Mouse (Mus musculus): ENCODE measurements around the gene Rgs1.
A peak's percentile ranks its signal among the peaks of the same experiment; 100 is the strongest.

Rgs1 gene

DNA sequence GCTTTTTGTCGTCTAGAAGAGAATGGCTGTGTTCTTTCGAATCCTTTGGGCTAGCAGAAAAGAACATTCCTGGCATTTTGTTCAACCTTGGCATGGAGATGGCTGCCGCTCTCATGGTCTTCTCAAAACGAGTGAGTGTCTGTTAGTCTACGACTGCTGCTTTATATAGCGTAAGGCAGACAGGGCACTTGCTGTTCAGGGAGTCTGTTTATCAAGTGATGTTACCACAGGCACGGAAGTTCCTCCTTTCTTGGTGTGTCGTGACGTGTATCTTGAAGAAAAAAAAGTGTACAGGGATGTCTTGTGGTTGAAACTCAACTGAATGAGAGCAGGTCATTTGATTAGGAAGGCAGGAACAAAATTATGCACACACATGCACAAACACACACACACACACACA lies at the start of gene Rgs1:
Gene Rgs1 (minus strand): TSS at position 320 of the 400 bp plus-strand sequence.
- no peak for DNase-seq

DNA sequence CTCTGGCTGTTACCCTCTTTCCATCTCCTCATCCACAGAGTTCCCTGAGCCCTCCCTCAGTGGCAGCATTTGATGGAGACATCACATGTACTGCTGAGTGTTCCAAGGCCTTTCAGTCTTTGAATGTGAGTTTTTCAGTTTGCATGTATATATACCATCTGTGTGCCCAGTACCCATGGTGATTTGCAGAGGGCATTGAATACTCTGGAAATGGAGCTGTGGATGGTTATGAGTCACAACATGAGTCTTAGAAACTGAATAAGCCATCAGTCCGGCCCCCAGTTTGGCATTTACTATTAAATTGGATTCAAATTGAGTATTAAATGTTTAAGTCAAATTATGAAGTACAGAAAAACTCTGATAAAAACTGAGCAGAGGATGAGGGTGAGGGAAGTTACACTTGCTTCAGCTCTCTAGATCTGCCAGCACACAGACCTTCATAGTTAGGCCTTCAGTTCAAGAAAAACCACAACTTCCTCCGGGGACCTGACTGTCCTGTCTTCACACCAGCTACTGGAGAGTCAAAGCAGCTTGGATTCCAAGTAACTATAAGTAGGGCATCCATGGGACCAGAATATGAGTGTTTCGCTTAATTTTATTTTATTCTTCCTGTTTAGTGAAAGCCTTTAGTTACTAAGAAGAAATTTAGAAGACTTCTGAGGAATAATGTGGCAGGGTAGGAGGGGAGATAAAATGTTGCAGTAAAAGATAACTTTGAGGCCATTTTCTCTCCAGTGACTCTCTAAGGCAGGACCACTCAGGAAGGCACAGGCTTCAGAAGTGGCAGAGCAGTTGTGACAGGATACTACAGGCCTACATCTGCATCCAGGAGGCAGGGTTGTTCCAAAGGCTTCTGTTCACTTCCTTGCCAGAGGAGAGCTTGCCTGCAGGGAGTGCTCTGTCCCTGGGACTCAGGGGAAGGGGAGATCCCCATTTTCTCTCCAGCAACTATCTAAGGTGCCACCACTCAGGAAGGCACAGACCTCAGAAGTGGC lies 34.3 kb upstream of the Rgs1 start:
- DNase-seq: no peak

GRCm38 (mm10) chr1:144280056-144280455 lies 31.0 kb upstream of the Rgs1 start:
- no peak for DNase-seq

DNA sequence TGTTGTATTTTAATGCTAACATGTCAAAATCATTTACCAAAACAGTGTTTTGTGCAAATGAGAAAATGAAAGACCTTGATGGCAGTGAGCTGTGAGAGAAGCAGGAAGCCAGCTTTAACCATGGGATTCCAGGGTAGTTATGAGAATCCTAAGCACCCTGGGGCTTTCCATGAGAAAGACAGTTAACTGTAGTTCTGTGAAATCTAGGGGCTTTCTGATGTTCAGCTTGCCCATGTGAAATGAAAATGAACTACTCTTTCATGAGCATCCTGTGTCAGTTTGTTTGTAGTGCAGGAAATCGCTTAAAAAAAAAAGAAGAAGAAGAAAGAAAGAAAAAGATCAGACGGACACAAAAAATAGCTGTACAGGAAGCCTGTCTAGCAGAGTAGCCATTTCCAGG lies 23.9 kb upstream of the Rgs1 start:
- DNase-seq: no peak

DNA sequence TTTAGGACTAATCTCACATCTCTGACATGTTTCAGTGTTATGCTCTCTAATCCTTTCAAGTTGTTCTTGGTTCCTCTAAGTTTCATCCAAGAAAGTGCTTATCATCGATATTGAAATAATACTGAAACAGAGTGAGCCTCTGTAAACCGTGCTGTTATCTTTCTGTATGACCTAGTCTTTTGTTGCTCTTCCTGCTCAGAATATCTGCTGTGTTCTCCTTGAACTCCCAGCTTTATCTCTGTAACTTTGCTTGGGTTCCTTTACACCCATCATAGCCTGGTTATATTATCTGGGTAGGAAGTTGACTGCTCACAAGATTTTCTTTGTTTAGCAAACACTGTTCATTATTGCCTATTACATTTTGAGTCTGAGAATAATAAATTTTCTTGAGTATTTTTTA lies 20.1 kb upstream of the Rgs1 start:
- no peak for DNase-seq

DNA sequence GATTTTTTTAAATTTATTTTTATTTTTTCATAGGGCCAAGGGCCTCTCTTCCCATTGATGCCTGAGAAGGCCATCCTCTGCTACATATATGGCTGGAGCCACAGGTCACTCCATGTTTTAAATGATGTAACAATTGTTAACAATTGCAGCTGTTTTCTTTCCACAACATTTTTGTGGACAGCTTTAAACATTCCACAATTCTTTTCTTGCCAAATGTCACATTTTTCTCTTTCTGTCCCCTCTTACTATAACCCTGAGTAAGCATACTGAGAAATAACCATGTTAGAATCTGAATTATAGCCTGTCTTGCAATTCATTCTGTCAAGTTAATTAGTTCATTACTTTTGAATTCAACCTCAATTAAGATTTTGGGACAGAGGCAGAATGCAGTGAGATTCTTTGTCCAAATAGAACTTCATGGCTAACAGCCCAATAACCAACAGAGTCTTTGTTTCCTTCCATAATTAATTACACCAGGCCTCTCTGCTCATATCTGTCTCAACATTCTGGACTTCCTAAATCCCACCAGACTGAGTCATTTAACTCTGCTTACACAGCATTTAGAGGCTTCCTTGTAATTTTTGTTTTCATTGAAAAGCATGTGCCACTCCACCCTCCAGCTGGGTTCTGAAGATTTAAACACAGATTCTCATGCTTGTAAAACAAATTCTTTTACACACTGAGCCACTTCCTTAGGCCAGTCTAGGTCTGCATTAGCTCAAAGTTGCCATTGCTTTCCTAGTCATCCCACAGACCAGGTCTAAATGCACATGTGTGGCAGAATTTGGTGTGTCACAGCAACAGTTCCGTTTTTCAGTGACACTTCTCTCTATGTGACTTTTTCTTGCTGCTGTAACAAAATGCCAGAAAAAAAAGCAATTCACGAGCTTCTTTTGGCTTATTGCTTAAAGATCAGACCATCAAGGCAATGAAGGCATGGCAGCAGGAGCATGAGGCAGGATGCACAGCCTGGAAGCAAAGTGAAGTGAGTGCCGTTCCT lies 18.7 kb upstream of the Rgs1 start:
- no peak for DNase-seq

DNA sequence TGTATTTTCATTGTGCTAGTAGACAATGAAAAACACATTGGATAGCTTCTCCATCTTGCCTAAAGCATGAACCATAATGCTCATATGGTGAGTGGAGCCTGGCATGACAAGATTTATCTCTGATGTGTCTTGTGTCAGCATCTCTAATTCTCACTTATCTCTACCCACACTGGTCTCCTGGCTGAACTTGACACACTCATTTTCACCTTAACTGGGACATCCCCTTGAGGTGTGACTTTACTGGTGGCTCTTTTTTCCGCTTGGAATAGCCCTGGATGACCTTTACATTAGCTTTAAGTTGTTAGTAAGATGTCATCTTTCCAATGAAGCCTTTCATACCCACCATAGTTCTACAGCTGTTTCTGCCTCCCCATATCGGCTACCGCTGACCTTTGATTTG lies 15.0 kb upstream of the Rgs1 start:
- no peak for DNase-seq

- no peak for DNase-seq
These were observed 13.0 kb upstream of the Rgs1 start for GRCm38 (mm10) chr1:144262008-144262407.

DNA sequence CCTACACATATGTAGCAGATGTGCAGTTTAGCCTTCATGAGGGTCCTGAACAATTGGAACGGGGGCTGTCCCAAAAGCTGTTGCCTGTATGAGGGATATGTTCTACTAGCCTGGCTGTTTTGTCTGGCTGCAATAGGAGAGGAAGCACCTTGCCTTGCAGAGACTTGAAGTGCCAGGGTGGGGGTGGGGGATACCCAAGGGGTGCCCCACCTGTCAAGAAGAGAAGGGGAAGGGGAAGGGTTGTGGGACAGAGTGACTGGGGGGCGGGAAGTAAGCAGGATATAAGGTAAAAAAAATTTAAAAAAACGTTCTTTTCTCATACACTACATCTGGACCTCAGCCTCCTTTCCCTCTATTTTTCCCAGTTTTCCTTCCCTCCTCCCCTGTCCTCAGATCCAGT lies 9.7 kb upstream of the Rgs1 start:
- DNase-seq: no peak

- DNase-seq: no peak
These were observed 7.7 kb upstream of the Rgs1 start for GRCm38 (mm10) chr1:144256556-144257331.

- no peak for DNase-seq
These were observed 836 bp downstream of the Rgs1 start for GRCm38 (mm10) chr1:144248206-144248605.

GRCm38 (mm10) chr1:144247382-144247781 lies 1.7 kb downstream of the Rgs1 start:
- no peak for DNase-seq

GRCm38 (mm10) chr1:144243511-144243910 lies 5.5 kb downstream of the Rgs1 start:
- peak; percentile 48 for DNase-seq

DNA sequence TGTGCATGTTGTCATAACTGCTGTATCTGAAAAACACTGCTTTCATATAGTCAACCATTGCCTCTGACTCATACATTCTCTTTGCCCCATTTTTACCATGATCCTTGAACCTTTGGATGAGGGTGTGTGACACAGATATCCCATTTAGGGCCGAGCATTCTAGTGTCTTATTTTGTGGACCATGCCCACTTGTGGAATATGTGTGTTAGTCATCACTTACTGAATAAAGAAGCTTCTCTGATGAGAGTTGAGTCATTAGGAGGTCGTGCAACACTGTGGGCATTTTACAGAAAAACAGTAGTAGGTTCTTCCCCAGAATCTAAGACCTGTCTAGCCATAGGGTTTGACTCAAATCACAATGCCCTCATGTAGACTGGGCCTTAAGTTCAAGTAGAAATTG lies 9.8 kb downstream of the Rgs1 start:
- no peak for DNase-seq

GRCm38 (mm10) chr1:144215230-144215629 lies 33.8 kb downstream of the Rgs1 start:
- DNase-seq: no peak

GRCm38 (mm10) chr1:144210912-144211311 lies 38.1 kb downstream of the Rgs1 start:
- no peak for DNase-seq

- DNase-seq: no peak
These were observed 42.6 kb downstream of the Rgs1 start for GRCm38 (mm10) chr1:144206281-144207061.

- DNase-seq: no peak
These were observed 44.3 kb downstream of the Rgs1 start for GRCm38 (mm10) chr1:144204766-144205165.

- no peak for DNase-seq
These were observed 46.1 kb downstream of the Rgs1 start for GRCm38 (mm10) chr1:144202939-144203338.

DNA sequence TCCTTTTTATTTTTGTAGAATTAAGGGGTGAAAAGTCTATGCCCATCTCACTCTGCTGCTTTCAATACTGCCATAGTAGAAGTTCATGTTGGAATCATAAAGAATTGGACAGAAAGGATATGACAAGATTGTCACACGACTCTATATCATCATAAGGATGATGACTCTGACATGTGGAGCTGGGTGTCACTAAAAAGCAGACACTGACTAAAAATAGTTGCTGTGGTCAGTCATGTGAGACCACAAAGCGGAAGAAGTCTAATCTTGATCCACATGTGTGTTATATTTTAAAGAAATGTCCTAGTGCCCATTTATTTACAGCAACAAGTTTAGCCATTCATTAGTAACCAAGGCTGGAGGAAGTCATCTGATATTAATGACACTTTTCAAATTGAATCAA lies 48.5 kb downstream of the Rgs1 start:
- no peak for DNase-seq

- DNase-seq: no peak
These were observed 49.5 kb downstream of the Rgs1 start for GRCm38 (mm10) chr1:144199538-144199937.

DNA sequence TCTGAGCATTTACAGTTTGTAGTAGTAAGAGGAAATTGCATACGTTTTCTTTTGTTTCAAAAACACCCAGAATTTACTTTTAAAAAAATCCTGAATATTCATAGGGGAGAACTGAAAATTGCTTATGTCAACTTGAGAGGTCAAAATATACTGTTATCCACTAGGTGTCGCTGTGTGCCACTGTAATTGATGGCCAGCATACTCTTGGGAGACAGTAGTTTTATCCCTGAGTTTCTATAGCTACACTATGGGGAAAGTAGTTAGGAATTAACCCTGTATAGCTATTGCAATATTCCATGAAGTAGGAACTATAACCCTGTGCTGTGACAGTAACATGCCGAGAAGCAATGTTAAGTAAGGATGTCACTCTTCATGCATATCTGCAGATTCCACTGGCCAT lies 51.4 kb downstream of the Rgs1 start:
- DNase-seq: peak; percentile 57

All from lung, postnatal 10 days (tissue).